Mouse (Mus musculus): ENCODE results near the gene Zfp518b. TPM values are rescaled to one million over a fixed set of nuclear protein-coding genes. Genes with fewer than 3 reads are reported as not detected.

Gene Zfp518b
- not detected in 2 replicates for polyA plus RNA-seq (2012; ENCODE audit: insufficient read depth, insufficient read length, low replicate concordance, missing spikeins)

DNA sequence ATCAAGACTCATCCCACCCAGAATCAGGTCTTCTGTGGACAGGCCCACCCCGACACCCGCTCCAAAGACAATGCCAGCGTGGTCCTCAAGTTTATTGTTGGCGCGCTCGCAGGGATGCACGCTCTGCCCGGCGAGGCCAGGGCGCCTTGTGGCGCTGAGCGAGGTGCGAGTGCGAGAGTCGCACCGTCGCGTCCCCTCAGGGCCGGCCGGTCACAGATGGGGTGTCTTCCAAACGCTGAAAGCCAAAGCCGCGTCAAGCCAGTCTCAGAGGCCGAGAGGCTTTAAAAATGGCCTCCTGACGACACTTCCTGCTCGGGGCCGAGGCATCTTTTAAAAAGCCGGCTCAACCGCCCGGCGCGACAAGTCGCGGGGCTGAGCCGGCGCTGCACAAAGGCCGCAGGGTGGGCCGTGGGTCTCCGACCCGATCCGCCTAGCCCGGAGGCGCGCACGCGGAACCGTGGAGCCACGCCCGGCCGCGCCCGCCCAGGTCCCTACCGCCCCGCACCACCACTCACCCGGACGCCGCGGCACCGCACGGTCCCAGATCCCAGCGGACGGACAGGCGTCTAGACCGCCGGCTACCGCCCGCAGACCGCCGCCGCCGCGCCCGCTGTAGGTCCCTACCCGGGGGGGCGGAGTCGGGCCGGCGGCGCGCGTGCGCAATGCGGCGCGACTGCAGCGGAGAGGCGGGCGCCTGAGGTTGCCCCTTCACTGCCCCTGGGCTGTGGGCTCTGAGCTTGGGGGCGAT is at the start of gene Zfp518b:
Zfp518b (minus strand) TSS at position 663 of the 748 bp plus-strand sequence.
- under 1% methylated on average over 88 of the region's 89 CpGs for WGBS

DNA sequence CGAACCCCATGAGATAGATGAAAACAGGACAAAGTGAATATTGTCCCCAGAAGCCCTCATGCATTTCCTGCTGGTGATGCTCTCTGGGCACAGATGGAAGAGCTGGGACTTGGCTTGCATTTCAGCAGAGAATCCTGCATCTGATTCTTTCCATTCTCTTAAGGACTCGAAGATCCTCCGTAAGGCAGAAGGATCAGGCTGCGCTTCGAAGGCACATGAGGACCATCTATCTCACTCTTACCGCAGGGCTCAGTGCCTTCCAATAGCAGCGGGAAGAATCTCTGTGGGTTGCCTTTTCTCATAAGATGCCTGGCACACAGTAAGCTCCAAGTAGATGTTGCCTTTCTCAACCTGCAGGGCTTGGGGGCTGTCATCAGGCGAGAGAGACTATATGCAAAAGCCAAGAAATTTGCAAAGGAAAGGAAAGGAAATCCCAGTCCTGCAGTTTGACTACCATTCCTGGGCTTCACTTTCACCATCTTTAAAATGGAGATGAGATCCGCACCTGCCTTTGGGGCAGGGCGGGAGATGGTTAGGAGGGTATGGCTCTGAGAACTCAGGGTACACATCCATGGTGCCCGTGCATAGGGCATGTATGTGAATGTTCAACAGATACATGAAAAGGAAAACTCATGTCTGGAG is 24.4 kb upstream of the Zfp518b start:
- Histone ChIP-seq H3K4me3 (ENCODE audit: insufficient read depth, low read depth, low read length) (no peak overlapping the region), H3K4me1 (ENCODE audit: control insufficient read depth, insufficient read depth, low read length) (peaks cover 15% of the 10 kb centered on the region), H3K27ac (ENCODE audit: insufficient read depth, low read depth, low read length) (peak overlapping the region; percentile 29)
- 52% methylated on average over 11 of the region's 11 CpGs for WGBS
- TF ChIP-seq CTCF (IDR thresholded peaks at IDR 0.05; ENCODE audit: insufficient read depth, low read depth, low read length) (no peak), POLR2A (IDR thresholded peaks at IDR 0.05; ENCODE audit: insufficient read depth, low read depth, low read length) (no peak)

More for the DNA sequence above, at the start of gene Zfp518b:
- H3K4me3 ChIP-seq (ENCODE audit: insufficient read depth, low read depth, low read length) = peak within 1 kb of the TSS; percentile 94
- peak within 1 kb of the TSS; percentile 75 for H3K27ac ChIP-seq (ENCODE audit: insufficient read depth, low read depth, low read length)
- H3K4me1 ChIP-seq (ENCODE audit: control insufficient read depth, insufficient read depth, low read length) = peaks cover 24% of the 10 kb centered on the region
- TF ChIP-seq POLR2A (IDR thresholded peaks at IDR 0.05; ENCODE audit: insufficient read depth, low read depth, low read length) = peak; percentile 75
- no peak for TF ChIP-seq CTCF (IDR thresholded peaks at IDR 0.05; ENCODE audit: insufficient read depth, low read depth, low read length)

DNA sequence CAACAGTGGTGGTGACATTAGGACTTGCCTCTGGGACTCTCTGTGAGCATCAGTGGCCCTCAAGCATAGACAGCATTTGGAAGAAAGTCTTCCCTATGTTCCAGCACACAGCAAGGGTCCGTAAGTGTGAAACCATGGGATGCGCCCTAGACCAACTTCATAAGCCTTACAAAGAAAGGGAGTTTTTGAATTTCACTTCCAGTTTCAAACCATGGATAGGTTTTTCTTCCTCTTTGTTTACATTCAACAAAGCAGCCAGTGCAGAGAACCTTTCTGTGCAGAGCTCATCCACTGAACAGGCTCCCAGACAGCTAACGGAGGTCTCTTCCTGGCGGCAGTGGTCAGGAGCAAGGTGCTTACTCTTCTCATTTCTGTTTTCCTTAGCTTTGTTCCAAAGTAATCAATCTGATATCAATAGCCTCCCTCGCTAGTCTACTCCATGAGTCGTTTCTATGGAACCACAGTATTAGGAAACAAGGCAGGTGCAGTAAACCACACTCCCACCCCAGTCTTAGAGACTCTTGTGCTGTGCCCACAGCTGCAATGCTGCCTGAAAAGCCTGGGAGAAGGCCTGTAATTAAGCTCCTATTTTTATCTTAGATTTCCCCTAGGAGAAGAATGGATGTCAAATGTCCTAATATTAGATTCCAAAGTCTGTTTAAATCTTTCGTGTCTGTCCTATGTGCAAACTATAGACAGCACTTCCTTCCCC is 22.9 kb upstream of the Zfp518b start:
- H3K4me3 ChIP-seq (ENCODE audit: insufficient read depth, low read depth, low read length) = no peak overlapping the region
- TF ChIP-seq CTCF (IDR thresholded peaks at IDR 0.05; ENCODE audit: insufficient read depth, low read depth, low read length) (no peak), POLR2A (IDR thresholded peaks at IDR 0.05; ENCODE audit: insufficient read depth, low read depth, low read length) (no peak)
- WGBS = 19% methylated on average over 7 of the region's 7 CpGs

DNA sequence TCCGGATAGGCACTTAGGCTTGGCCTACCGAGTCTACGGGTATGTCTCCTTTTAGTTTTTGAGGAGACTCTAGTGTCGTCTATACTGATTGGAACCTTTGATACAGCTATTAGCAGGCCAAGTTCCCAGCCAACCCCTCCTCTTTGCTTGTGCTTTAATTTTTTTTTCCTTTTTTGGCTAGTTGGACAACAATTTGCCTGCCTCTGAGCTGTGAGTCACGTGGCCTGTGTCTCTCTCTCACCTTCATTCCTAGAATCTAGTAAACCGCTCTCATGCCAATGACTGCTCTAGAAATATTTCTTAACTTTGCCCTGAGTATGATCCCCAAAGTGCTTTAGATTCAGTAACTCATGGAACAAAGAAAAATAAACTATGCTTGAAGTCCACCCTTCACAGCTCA is 18.3 kb upstream of the Zfp518b start:
- Histone ChIP-seq H3K4me1 (ENCODE audit: control insufficient read depth, insufficient read depth, low read length) (peaks cover 10% of the 10 kb centered on the region), H3K4me3 (ENCODE audit: insufficient read depth, low read depth, low read length) (no peak overlapping the region), H3K27ac (ENCODE audit: insufficient read depth, low read depth, low read length) (no peak overlapping the region)
- 91% methylated on average over 6 of the region's 6 CpGs for WGBS
- TF ChIP-seq CTCF (IDR thresholded peaks at IDR 0.05; ENCODE audit: insufficient read depth, low read depth, low read length) (no peak), POLR2A (IDR thresholded peaks at IDR 0.05; ENCODE audit: insufficient read depth, low read depth, low read length) (no peak)

More for the DNA sequence above, 22.9 kb upstream of the Zfp518b start:
- H3K27ac ChIP-seq (ENCODE audit: insufficient read depth, low read depth, low read length) = peak overlapping the region; percentile 92
- peaks cover 15% of the 10 kb centered on the region for H3K4me1 ChIP-seq (ENCODE audit: control insufficient read depth, insufficient read depth, low read length)

DNA sequence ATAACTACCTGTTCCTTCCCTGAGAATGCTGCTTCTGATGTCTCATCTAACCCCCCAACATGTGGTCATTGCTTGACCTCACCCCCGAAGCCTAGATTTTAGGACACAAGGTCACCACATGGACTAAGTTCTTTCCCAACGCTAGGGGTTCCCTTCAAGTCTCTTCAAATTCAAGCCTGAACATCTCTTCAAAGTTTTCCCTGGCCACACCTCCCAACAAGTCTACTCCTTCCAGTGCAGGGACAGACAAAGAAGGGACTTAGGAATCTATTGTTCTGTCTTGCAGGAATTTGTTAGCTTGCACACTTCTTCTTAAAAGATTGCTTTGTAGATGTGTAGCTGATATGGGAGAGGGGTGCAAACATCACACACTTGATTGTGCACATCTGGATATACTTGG is 17.5 kb upstream of the Zfp518b start:
- TF ChIP-seq POLR2A (IDR thresholded peaks at IDR 0.05; ENCODE audit: insufficient read depth, low read depth, low read length) (no peak), CTCF (IDR thresholded peaks at IDR 0.05; ENCODE audit: insufficient read depth, low read depth, low read length) (no peak)
- Histone ChIP-seq H3K4me1 (ENCODE audit: control insufficient read depth, insufficient read depth, low read length) (peaks cover 8% of the 10 kb centered on the region), H3K4me3 (ENCODE audit: insufficient read depth, low read depth, low read length) (no peak overlapping the region), H3K27ac (ENCODE audit: insufficient read depth, low read depth, low read length) (no peak overlapping the region)
- 79% methylated on average over 2 of the region's 2 CpGs for WGBS

DNA sequence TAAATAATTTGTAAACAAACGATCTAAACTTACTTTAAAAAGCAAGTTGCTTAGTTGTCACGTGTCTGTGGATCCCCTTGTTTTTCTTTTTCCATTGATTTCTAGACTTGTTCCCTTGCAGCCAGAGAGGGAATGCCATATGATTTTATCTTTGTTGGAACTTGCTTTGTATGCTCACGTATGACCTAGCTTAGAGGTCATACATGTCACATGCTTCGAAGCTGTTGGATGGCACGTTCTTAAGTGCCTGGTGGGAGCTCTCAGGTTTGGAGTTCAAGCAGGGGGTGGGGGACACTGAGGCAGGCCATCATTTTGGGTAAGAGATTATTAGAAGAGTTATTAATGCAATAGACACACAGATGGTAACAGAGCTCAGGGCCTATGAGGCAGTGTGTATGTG is 13.8 kb upstream of the Zfp518b start:
- WGBS = 83% methylated on average over 5 of the region's 5 CpGs
- Histone ChIP-seq H3K4me3 (ENCODE audit: insufficient read depth, low read depth, low read length) (no peak overlapping the region), H3K27ac (ENCODE audit: insufficient read depth, low read depth, low read length) (no peak overlapping the region), H3K4me1 (ENCODE audit: control insufficient read depth, insufficient read depth, low read length) (no peaks in the 10 kb centered on the region)
- TF ChIP-seq CTCF (IDR thresholded peaks at IDR 0.05; ENCODE audit: insufficient read depth, low read depth, low read length) = no peak
- TF ChIP-seq POLR2A (IDR thresholded peaks at IDR 0.05; ENCODE audit: insufficient read depth, low read depth, low read length) = no peak

DNA sequence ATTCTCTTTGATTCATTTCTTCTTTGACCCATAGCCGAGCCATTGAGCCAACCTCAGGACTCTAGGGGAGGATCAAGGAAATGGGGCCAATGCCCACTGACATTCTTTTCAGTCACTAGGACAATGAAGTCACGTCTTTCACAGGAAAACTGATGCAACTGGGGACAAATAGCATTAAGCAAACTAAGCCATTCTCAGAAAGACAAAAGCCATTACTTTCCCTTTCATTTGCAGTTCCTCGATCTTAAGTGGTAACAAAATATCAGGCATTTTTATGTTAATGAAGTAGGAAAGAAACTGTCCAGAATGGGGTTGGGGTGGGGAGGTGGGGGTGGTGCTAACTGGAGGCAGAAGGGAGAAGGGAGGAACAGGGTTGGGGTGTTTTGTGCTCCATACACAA is 13.4 kb upstream of the Zfp518b start:
- TF ChIP-seq CTCF (IDR thresholded peaks at IDR 0.05; ENCODE audit: insufficient read depth, low read depth, low read length) (no peak), POLR2A (IDR thresholded peaks at IDR 0.05; ENCODE audit: insufficient read depth, low read depth, low read length) (no peak)
- WGBS = 35% methylated on average over 3 of the region's 3 CpGs

DNA sequence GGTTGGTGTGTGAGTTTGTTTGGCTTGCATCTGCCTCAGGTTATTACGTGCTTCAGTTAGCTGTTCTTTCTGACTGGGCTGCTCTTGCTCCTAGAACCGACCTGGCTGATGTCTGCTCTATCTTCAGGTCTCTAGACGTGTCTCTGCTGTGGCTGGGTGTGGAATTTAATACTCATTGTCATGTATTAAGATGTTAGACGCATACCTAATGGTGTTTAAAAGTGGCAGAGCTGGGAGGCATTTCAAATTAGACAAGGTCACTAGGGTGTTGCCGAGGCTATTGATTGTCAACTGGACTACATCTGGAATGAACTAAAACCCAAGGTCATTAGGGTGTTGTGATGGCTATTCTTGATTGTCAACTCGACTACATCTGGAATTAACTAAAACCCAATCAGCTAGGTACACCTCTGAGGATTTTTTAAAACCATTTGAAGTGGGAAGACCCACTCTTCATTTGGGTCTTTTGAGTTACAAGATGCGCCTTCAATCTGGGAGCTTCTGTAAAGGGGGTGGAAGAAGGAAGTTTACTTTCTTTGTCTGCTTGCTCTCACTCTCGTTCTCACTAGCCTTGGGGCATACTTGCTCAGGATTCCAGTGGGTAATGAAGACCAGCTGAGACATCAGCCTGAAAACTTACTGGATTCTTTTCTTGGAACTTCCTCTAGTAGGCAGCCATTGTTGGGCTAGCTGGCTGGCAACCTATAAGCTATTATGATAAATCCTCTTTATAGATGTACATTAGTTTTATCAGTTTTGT is 12.2 kb upstream of the Zfp518b start:
- H3K4me1 ChIP-seq (ENCODE audit: control insufficient read depth, insufficient read depth, low read length) = no peaks in the 10 kb centered on the region
- WGBS = 82% methylated on average over 8 of the region's 8 CpGs
- TF ChIP-seq POLR2A (IDR thresholded peaks at IDR 0.05; ENCODE audit: insufficient read depth, low read depth, low read length) (no peak), CTCF (IDR thresholded peaks at IDR 0.05; ENCODE audit: insufficient read depth, low read depth, low read length) (no peak)

More for the DNA sequence above, 13.4 kb upstream of the Zfp518b start:
- no peak overlapping the region for H3K27ac ChIP-seq (ENCODE audit: insufficient read depth, low read depth, low read length)
- H3K4me1 ChIP-seq (ENCODE audit: control insufficient read depth, insufficient read depth, low read length) = no peaks in the 10 kb centered on the region
- no peak overlapping the region for H3K4me3 ChIP-seq (ENCODE audit: insufficient read depth, low read depth, low read length)

More for the DNA sequence above, 12.2 kb upstream of the Zfp518b start:
- H3K27ac ChIP-seq (ENCODE audit: insufficient read depth, low read depth, low read length) = no peak overlapping the region
- H3K4me3 ChIP-seq (ENCODE audit: insufficient read depth, low read depth, low read length) = no peak overlapping the region

All from olfactory bulb, adult 2 months (tissue).